Mouse (Mus musculus): ENCODE results near the gene Neurl1a. TPM values are rescaled to one million over a fixed set of nuclear protein-coding genes. Genes with fewer than 3 reads are reported as not detected.

Neurl1a gene
- polyA plus RNA-seq, 1 experiment from 2014 or later = 5.9 TPM

GRCm38 (mm10) chr19:47255036-47255435 lies 76.4 kb downstream of the Neurl1a start:
- WGBS = 77% methylated on average over 2 of the region's 2 CpGs
- Histone ChIP-seq H3K4me3 (ENCODE audit: low read length) (no peak overlapping the region), H3K36me3 (ENCODE audit: control insufficient read depth, insufficient read depth, low read length) (no peaks in the 10 kb centered on the region), H3K4me1 (ENCODE audit: control insufficient read depth, insufficient read depth, low read length) (0 out of 2 replicates have a peak, but pooled peaks cover 7% of the 10 kb centered on the region), H3K4me2 (replicated peaks; ENCODE audit: low read depth, low read length) (no peak overlapping the region), H3K9ac (ENCODE audit: low read depth, low read length) (no peak overlapping the region), H3K27ac (ENCODE audit: low read depth, low read length) (no peak overlapping the region), H3K27me3 (ENCODE audit: control insufficient read depth, insufficient read depth, low read length) (peaks cover 30% of the 10 kb centered on the region), H3K9me3 (ENCODE audit: control insufficient read depth, low read length) (peaks cover 6% of the 10 kb centered on the region; the same call in 1 of the 2 replicates)
- no peak for ATAC-seq (ENCODE audit: low FRiP score, low TSS enrichment)

- Histone ChIP-seq H3K4me3 (ENCODE audit: low read length) (no peak overlapping the region), H3K9ac (ENCODE audit: low read depth, low read length) (no peak overlapping the region), H3K4me2 (replicated peaks; ENCODE audit: low read depth, low read length) (no peak overlapping the region), H3K27ac (ENCODE audit: low read depth, low read length) (no peak overlapping the region), H3K36me3 (ENCODE audit: control insufficient read depth, insufficient read depth, low read length) (no peaks in the 10 kb centered on the region), H3K4me1 (ENCODE audit: control insufficient read depth, insufficient read depth, low read length) (0 out of 2 replicates have a peak, but pooled peaks cover 7% of the 10 kb centered on the region), H3K9me3 (ENCODE audit: control insufficient read depth, low read length) (peaks cover 6% of the 10 kb centered on the region; the same call in 1 of the 2 replicates), H3K27me3 (ENCODE audit: control insufficient read depth, insufficient read depth, low read length) (peaks cover 30% of the 10 kb centered on the region)
- no peak for ATAC-seq (ENCODE audit: low FRiP score, low TSS enrichment)
- 46% methylated on average over 6 of the region's 6 CpGs for WGBS
Measured at GRCm38 (mm10) chr19:47255919-47256318, 77.3 kb downstream of the Neurl1a start.

GRCm38 (mm10) chr19:47259581-47259980 lies 81.0 kb downstream of the Neurl1a start:
- ATAC-seq (ENCODE audit: low FRiP score, low TSS enrichment) = peak; percentile 44
- no peak overlapping the region for H3K9ac ChIP-seq (ENCODE audit: low read depth, low read length)
- no peak overlapping the region for H3K27ac ChIP-seq (ENCODE audit: low read depth, low read length)
- H3K4me1 ChIP-seq (ENCODE audit: control insufficient read depth, insufficient read depth, low read length) = 0 out of 2 replicates have a peak, but pooled peaks cover 2% of the 10 kb centered on the region
- H3K36me3 ChIP-seq (ENCODE audit: control insufficient read depth, insufficient read depth, low read length) = no peaks in the 10 kb centered on the region; the same call in 1 of the 2 replicates
- no peak overlapping the region for H3K4me3 ChIP-seq (ENCODE audit: low read length)
- WGBS = 5% methylated on average over 5 of the region's 5 CpGs
- no peak overlapping the region for H3K4me2 ChIP-seq (replicated peaks; ENCODE audit: low read depth, low read length)
- no peaks in the 10 kb centered on the region for H3K9me3 ChIP-seq (ENCODE audit: control insufficient read depth, low read length)
- no peaks in the 10 kb centered on the region for H3K27me3 ChIP-seq (ENCODE audit: control insufficient read depth, insufficient read depth, low read length)

- 0 out of 2 replicates have a peak, but pooled peaks cover 2% of the 10 kb centered on the region for H3K4me1 ChIP-seq (ENCODE audit: control insufficient read depth, insufficient read depth, low read length)
- ATAC-seq (ENCODE audit: low FRiP score, low TSS enrichment) = no peak
- H3K4me3 ChIP-seq (ENCODE audit: low read length) = no peak overlapping the region
- no peaks in the 10 kb centered on the region for H3K27me3 ChIP-seq (ENCODE audit: control insufficient read depth, insufficient read depth, low read length)
- WGBS = 83% methylated on average over 8 of the region's 8 CpGs
- H3K9ac ChIP-seq (ENCODE audit: low read depth, low read length) = no peak overlapping the region
- no peaks in the 10 kb centered on the region for H3K9me3 ChIP-seq (ENCODE audit: control insufficient read depth, low read length)
- no peak overlapping the region for H3K4me2 ChIP-seq (replicated peaks; ENCODE audit: low read depth, low read length)
- no peak overlapping the region for H3K27ac ChIP-seq (ENCODE audit: low read depth, low read length)
- H3K36me3 ChIP-seq (ENCODE audit: control insufficient read depth, insufficient read depth, low read length) = peaks cover 8% of the 10 kb centered on the region
Measured at GRCm38 (mm10) chr19:47261196-47261595, 82.6 kb downstream of the Neurl1a start.

GRCm38 (mm10) chr19:47263621-47264020 lies 85.0 kb downstream of the Neurl1a start:
- Histone ChIP-seq H3K4me3 (ENCODE audit: low read length) (no peak overlapping the region), H3K9ac (ENCODE audit: low read depth, low read length) (no peak overlapping the region), H3K27me3 (ENCODE audit: control insufficient read depth, insufficient read depth, low read length) (no peaks in the 10 kb centered on the region), H3K4me1 (ENCODE audit: control insufficient read depth, insufficient read depth, low read length) (0 out of 2 replicates have a peak, but pooled peaks cover 2% of the 10 kb centered on the region), H3K36me3 (ENCODE audit: control insufficient read depth, insufficient read depth, low read length) (peaks cover 32% of the 10 kb centered on the region), H3K27ac (ENCODE audit: low read depth, low read length) (no peak overlapping the region), H3K4me2 (replicated peaks; ENCODE audit: low read depth, low read length) (no peak overlapping the region), H3K9me3 (ENCODE audit: control insufficient read depth, low read length) (no peaks in the 10 kb centered on the region)
- no peak for ATAC-seq (ENCODE audit: low FRiP score, low TSS enrichment)
- 90% methylated on average over 8 of the region's 8 CpGs for WGBS

GRCm38 (mm10) chr19:47264322-47265092 lies 85.9 kb downstream of the Neurl1a start:
- H3K4me3 ChIP-seq (ENCODE audit: low read length) = no peak overlapping the region
- ATAC-seq (ENCODE audit: low FRiP score, low TSS enrichment) = peak; percentile 66
- 45% methylated on average over 11 of the region's 11 CpGs for WGBS
- no peak overlapping the region for H3K9ac ChIP-seq (ENCODE audit: low read depth, low read length)
- no peak overlapping the region for H3K27ac ChIP-seq (ENCODE audit: low read depth, low read length)
- peaks cover 39% of the 10 kb centered on the region for H3K36me3 ChIP-seq (ENCODE audit: control insufficient read depth, insufficient read depth, low read length)
- no peaks in the 10 kb centered on the region for H3K9me3 ChIP-seq (ENCODE audit: control insufficient read depth, low read length)
- no peak overlapping the region for H3K4me2 ChIP-seq (replicated peaks; ENCODE audit: low read depth, low read length)
- 0 out of 2 replicates have a peak, but pooled peaks cover 2% of the 10 kb centered on the region for H3K4me1 ChIP-seq (ENCODE audit: control insufficient read depth, insufficient read depth, low read length)
- no peaks in the 10 kb centered on the region for H3K27me3 ChIP-seq (ENCODE audit: control insufficient read depth, insufficient read depth, low read length)

GRCm38 (mm10) chr19:47266070-47266801 lies 87.6 kb downstream of the Neurl1a start:
- 91% methylated on average over 18 of the region's 18 CpGs for WGBS
- Histone ChIP-seq H3K27ac (ENCODE audit: low read depth, low read length) (no peak overlapping the region), H3K27me3 (ENCODE audit: control insufficient read depth, insufficient read depth, low read length) (no peaks in the 10 kb centered on the region), H3K4me2 (replicated peaks; ENCODE audit: low read depth, low read length) (no peak overlapping the region), H3K4me1 (ENCODE audit: control insufficient read depth, insufficient read depth, low read length) (no peaks in the 10 kb centered on the region), H3K4me3 (ENCODE audit: low read length) (no peak overlapping the region), H3K9me3 (ENCODE audit: control insufficient read depth, low read length) (no peaks in the 10 kb centered on the region), H3K9ac (ENCODE audit: low read depth, low read length) (no peak overlapping the region), H3K36me3 (ENCODE audit: control insufficient read depth, insufficient read depth, low read length) (peaks cover 46% of the 10 kb centered on the region)
- no peak for ATAC-seq (ENCODE audit: low FRiP score, low TSS enrichment)

- no peaks in the 10 kb centered on the region for H3K9me3 ChIP-seq (ENCODE audit: control insufficient read depth, low read length)
- H3K4me2 ChIP-seq (replicated peaks; ENCODE audit: low read depth, low read length) = no peak overlapping the region
- WGBS = 85% methylated on average over 21 of the region's 21 CpGs
- H3K36me3 ChIP-seq (ENCODE audit: control insufficient read depth, insufficient read depth, low read length) = peaks cover 53% of the 10 kb centered on the region
- H3K9ac ChIP-seq (ENCODE audit: low read depth, low read length) = no peak overlapping the region
- ATAC-seq (ENCODE audit: low FRiP score, low TSS enrichment) = no peak
- H3K27me3 ChIP-seq (ENCODE audit: control insufficient read depth, insufficient read depth, low read length) = no peaks in the 10 kb centered on the region
- no peak overlapping the region for H3K4me3 ChIP-seq (ENCODE audit: low read length)
- H3K4me1 ChIP-seq (ENCODE audit: control insufficient read depth, insufficient read depth, low read length) = no peaks in the 10 kb centered on the region
- H3K27ac ChIP-seq (ENCODE audit: low read depth, low read length) = no peak overlapping the region
Measured at GRCm38 (mm10) chr19:47267066-47267465, 88.4 kb downstream of the Neurl1a start.

- 52% methylated on average over 8 of the region's 8 CpGs for WGBS
- H3K27ac ChIP-seq (ENCODE audit: low read depth, low read length) = no peak overlapping the region
- no peaks in the 10 kb centered on the region for H3K27me3 ChIP-seq (ENCODE audit: control insufficient read depth, insufficient read depth, low read length)
- no peaks in the 10 kb centered on the region for H3K4me1 ChIP-seq (ENCODE audit: control insufficient read depth, insufficient read depth, low read length)
- no peak overlapping the region for H3K9ac ChIP-seq (ENCODE audit: low read depth, low read length)
- no peaks in the 10 kb centered on the region for H3K9me3 ChIP-seq (ENCODE audit: control insufficient read depth, low read length)
- no peak overlapping the region for H3K4me3 ChIP-seq (ENCODE audit: low read length)
- peaks cover 76% of the 10 kb centered on the region for H3K36me3 ChIP-seq (ENCODE audit: control insufficient read depth, insufficient read depth, low read length)
- no peak overlapping the region for H3K4me2 ChIP-seq (replicated peaks; ENCODE audit: low read depth, low read length)
- ATAC-seq (ENCODE audit: low FRiP score, low TSS enrichment) = no peak
Measured at GRCm38 (mm10) chr19:47269729-47270128, 91.1 kb downstream of the Neurl1a start.

Measured in kidney, embryonic 14.5 days (tissue).